Mouse (Mus musculus) gastrocnemius, postnatal 36 days (tissue): ENCODE measurements at regions not wholly inside any gene's neighbourhood (a gene's known extent, or its start where the extent isn't known, plus 50 kb on each side); places are given as distances from the start of the nearest gene placed in this dataset.
A peak's percentile ranks its signal among the peaks of the same experiment; 100 is the strongest.

Experiments
- DNase-seq, 2 experiments: peaks; one replicate each; pipeline ENCODE4 v3.0.0; 2022
- intact Hi-C: fragments of 180-260 bp; cut with DNase I; formaldehyde crosslinking; loops from one replicate; pipeline ENCODE4 v1.15.1; 2025

DNA sequence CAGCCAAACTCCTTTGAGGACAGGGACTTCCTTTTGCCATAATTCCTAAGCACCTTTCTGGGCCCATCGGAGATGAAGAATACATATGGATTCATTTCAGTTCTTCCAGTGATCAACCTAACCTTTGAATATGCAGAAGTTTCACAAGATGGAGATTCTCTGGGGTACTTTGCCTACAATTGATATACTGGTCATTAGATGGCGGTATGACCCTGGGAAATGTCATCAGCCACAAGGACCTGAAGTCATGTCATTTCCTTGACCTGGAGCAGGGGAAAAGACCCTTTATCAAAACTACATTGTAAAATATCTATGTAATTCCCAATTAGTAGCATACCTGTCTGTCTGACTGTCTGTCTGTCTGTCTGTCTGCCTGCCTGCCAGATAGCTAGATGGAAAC, 164.0 kb upstream of the Slc24a3 start:
- intact Hi-C loops, result no loop called here
- no peak for DNase-seq

- intact Hi-C loops, result no loop called here
- no peak for DNase-seq
Observed at GRCm38 (mm10) chr2:145010674-145011073, 156.9 kb upstream of the Slc24a3 start.

DNA sequence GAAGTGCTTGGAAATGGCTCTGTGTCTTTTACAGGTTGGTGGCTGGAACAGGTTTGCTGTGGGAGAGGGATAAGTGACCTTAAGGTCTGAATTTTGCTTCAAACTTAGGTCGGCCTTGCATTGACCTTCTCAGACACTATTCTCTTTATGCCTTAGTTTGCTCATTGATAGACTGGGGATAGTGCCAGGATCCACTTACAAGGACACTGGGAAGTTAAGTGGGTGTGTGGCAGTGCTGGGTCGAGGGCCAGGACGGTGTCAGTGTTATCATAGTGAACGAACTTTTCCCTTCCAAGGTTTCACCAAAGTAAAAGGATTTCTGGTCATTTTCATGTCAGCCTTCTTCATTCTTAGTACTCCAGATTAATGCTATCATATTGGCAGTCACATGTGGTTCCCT, 156.3 kb upstream of the Slc24a3 start:
- intact Hi-C loops, result no loop called here

GRCm38 (mm10) chr2:145015951-145016350, 151.6 kb upstream of the Slc24a3 start:
- intact Hi-C loops, result no loop called here

More for the DNA sequence above, 156.3 kb upstream of the Slc24a3 start:
- DNase-seq, result no peak

DNA sequence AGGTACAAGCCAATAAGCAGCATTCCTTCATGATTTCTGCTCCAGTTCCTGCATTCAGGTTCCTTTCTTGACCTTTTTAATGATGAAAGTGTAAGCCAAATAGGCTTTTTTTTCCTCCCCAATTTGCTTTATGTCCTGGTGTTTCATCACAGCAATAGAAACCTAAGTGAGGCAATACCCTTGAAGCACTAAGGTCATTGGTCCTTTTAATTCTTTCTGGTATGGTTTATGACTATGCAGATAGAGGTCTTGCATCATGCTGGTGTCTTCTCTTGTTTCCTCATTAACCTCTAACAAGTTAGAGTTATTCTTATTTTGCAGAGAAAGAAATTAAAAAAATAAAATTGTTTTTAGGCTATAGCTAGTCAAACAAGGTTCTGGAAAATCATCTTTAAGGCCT, 150.6 kb upstream of the Slc24a3 start:
- intact Hi-C loops, result no loop called here
- DNase-seq, result no peak

More at GRCm38 (mm10) chr2:145015951-145016350, 151.6 kb upstream of the Slc24a3 start:
- no peak for DNase-seq

DNA sequence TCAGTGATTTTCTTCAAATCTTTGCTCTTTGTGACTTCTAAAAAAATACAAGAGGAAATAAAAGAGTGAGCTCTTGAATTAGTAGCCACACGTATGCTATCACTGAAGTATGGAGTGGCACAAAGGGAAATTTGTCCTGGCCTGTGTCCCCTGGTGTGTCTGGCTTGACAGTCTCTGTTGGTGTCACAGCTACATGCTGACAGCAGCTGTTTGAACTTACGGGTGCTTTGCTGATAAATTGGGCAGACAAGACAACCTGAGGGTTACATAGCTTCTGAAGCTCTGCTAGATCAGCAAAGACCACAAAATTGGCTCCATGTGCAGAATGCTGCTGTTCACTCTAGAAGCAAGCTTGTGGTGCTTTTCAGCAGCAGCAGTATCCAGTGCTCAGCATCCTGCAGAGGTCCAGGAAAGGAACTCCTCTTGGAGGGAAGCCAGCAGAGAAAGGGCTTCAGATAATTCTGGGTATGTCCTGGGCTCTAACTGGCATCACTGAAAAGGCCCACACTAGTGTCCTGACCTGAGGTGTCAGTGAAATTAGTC, 149.9 kb upstream of the Slc24a3 start:
- no peak for DNase-seq
- intact Hi-C loops, result no loop called here

- DNase-seq, result no peak
- intact Hi-C loops, result no loop called here
Observed at GRCm38 (mm10) chr2:145047743-145048142, 119.8 kb upstream of the Slc24a3 start.

GRCm38 (mm10) chr2:145049655-145050376, 117.7 kb upstream of the Slc24a3 start:
- intact Hi-C loops, result no loop called here
- no peak for DNase-seq

DNA sequence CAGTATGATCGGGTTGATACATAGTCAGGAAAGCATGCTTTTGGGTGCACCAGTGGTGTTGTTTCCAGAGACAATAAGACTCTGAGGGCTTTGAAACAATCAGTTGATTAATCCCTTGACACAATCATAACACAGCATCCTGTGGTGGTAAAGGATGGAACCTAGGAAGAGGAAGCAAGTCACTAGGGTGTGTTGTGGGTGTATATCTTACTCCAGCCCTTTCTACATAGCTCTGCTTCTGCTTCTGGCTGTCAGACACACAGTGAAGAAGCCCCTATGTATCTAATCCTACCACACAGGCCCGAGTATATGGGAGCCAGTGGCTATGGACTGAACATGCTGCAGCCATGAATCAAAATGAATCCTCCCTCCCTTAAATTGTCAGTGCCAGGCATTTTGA, 115.1 kb upstream of the Slc24a3 start:
- intact Hi-C loops, result no loop called here
- no peak for DNase-seq

- intact Hi-C loops, result no loop called here
Observed at GRCm38 (mm10) chr2:145056219-145056618, 111.3 kb upstream of the Slc24a3 start.

DNA sequence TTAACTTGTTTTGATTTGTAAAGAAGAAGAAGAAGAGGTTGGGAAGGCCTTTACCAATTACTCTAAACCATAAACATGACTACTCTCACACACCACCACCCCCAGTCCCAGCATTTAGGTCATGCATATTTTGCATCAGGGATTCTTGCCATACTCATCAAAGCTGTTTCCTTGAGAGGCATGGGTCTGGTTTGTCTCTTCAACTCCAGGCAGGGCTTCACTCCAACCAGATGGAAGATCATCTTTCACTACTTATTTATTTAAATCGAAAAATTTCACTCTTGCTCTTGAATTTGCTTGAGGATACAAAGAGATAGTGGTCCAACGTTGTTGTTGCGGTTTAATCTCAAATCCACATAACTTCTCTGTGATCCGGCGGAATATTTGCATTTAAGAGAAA, 110.8 kb upstream of the Slc24a3 start:
- intact Hi-C loops, result no loop called here
- no peak for DNase-seq

More at GRCm38 (mm10) chr2:145056219-145056618, 111.3 kb upstream of the Slc24a3 start:
- DNase-seq, result no peak

GRCm38 (mm10) chr2:145069931-145070330, 97.6 kb upstream of the Slc24a3 start:
- no peak for DNase-seq
- intact Hi-C loops, result no loop called here

- intact Hi-C loops, result no loop called here
- DNase-seq, result no peak
Observed at GRCm38 (mm10) chr2:145081926-145082325, 85.6 kb upstream of the Slc24a3 start.

DNA sequence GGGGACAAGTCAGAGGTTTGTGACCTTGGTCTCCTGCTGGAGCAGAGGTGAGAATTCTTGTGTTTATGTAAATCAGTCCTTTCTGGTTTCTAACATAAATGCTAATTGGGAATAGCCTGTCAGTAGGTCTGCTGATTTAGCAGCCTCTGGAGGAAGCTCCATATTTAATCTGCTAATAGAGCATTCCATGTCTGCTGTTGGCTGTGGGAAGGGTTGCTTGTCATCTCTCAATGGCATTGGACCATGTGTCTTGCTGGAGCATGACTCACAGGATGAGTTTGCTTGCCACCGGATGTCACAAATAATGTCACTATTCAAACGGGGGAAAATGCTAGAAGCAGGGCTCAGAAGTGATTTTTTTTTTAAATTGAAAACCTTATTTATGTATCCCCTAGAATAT, 82.9 kb upstream of the Slc24a3 start:
- DNase-seq, result no peak
- intact Hi-C loops, result no loop called here

DNA sequence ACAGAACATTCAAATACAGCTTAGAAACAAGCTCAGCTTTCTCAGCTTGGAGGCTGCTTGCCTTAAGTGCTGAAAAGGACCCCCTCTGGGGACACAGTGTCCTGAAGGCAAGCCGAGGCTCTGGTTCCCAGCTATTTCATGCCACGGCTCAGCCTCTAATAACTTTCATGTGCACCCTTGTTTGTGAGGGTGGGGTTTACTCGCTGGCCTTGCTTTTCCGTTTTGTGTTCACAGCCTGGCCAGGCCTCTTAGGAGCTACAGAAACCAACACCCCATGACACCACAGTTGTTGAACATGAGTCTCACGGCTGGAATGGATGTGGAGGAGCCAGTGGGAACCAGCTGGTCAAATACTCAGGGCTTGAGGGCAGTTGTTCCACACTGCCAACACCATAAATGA, 81.4 kb upstream of the Slc24a3 start:
- peak; percentile 4 to 14 for DNase-seq
- intact Hi-C loops, result no loop called here

- intact Hi-C loops, result no loop called here
- DNase-seq, result no peak
Observed at GRCm38 (mm10) chr2:145103295-145103694, 64.3 kb upstream of the Slc24a3 start.

GRCm38 (mm10) chr2:145111615-145112014, 55.9 kb upstream of the Slc24a3 start:
- no peak for DNase-seq
- intact Hi-C loops, result no loop called here

DNA sequence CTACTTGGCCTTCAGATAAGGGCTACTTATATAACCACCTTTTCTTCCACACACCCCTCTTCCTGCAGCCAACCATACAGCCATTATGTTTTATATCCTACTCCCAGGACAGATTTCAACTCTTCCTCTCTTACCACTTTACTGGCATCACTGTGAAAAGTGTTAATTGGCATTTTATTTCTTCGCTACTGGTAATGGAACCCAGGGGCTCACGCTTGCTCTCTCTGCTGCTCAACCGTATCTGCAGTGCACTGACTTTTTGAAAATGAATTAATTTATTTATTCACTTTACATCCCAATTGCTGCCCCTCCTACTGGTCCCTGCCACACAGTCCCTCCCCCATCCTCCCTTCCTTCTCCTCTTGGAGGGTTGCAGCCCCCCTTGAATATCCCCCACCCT, 52.5 kb upstream of the Slc24a3 start:
- intact Hi-C loops, result no loop called here
- no peak for DNase-seq
